8 mouse cellular contexts compared by ENCODE assay signal in genomic region chr3:93446128-93446755, GRCm38 (mm10). TPM values are rescaled to one million over a fixed set of nuclear protein-coding genes. Genes with fewer than 3 reads are reported as not detected.
A peak's percentile ranks its signal among the peaks of the same experiment; 100 is the strongest.
DNase-seq lines count a peak whose midpoint lies in the region; ATAC-seq and TF ChIP-seq lines count a peak whose summit lies in the region.

No protein-coding gene starts in this region.

- peak overlapping the region; percentile 89 for H3K4me3 ChIP-seq in megakaryocyte, embryonic 14.5 days (replicated peaks)
- peak overlapping the region; percentile 54 for H3K4me3 ChIP-seq in hindbrain, embryonic 11.5 days (ENCODE audit: low read depth, low read length)
- peak overlapping the region; percentile 66 for H3K4me3 ChIP-seq in midbrain, embryonic 10.5 days
- H3K4me3 ChIP-seq in small intestine, adult 2 months (ENCODE audit: low read depth, low read length): peak overlapping the region; percentile 64

- H3K4me2 ChIP-seq in hindbrain, embryonic 11.5 days (replicated peaks; ENCODE audit: low read depth, low read length): peak overlapping the region; percentile 75

- H3K9ac ChIP-seq in hindbrain, embryonic 11.5 days (ENCODE audit: low read depth, low read length): 0 out of 2 replicates have a peak overlapping the region, but pooled peaks have one; percentile 23

- TF ChIP-seq CTCF in small intestine, adult 2 months (IDR thresholded peaks at IDR 0.05; ENCODE audit: extremely low read depth, insufficient read length, insufficient replicate concordance, low read depth, low read length): no peak

- no peak for ATAC-seq in megakaryocyte, adult 5-6 weeks (ENCODE audit: poor library complexity, severe bottlenecking)
- ATAC-seq in hindbrain, embryonic 11.5 days (ENCODE audit: low FRiP score): no peak

- intact Hi-C loops in left cerebral cortex, postnatal 36 days (cut with DNase I): no loop called here

- DNase-seq in embryo, embryonic 9.5 days (ENCODE audit: extremely low spot score): peak; percentile 63
- peak; percentile 76 for DNase-seq in hindbrain, embryonic 11.5 days (ENCODE audit: low spot score)
- peak; percentile 8 to 11 for DNase-seq in left cerebral cortex, postnatal 36 days (ENCODE audit: low spot score in 2 of 2)
- peak; percentile 73 for DNase-seq in midbrain, embryonic 10.5 days (ENCODE audit: low spot score)
- DNase-seq in thymus, postnatal 36 days: no peak

- H3K9me3 ChIP-seq in megakaryocyte, embryonic 14.5 days: peaks cover 17% of the 10 kb centered on the region; the same call in 1 of the 2 replicates
- no peaks in the 10 kb centered on the region for H3K9me3 ChIP-seq in hindbrain, embryonic 11.5 days (ENCODE audit: control insufficient read depth, low read length)
- no peaks in the 10 kb centered on the region for H3K9me3 ChIP-seq in midbrain, embryonic 10.5 days (replicated peaks)

- peaks cover 65% of the 10 kb centered on the region for H3K27me3 ChIP-seq in megakaryocyte, embryonic 14.5 days (replicated peaks)
- peaks cover 32% of the 10 kb centered on the region for H3K27me3 ChIP-seq in hindbrain, embryonic 11.5 days (ENCODE audit: control insufficient read depth, insufficient read depth, low read length)
- H3K27me3 ChIP-seq in midbrain, embryonic 10.5 days (ENCODE audit: low read depth, poor library complexity, severe bottlenecking): peaks cover 92% of the 10 kb centered on the region
- peaks cover 38% of the 10 kb centered on the region for H3K27me3 ChIP-seq in small intestine, adult 2 months (ENCODE audit: control insufficient read depth, insufficient read depth, low read length)

- H3K36me3 ChIP-seq in megakaryocyte, embryonic 14.5 days (replicated peaks; ENCODE audit: low read length): no peaks in the 10 kb centered on the region
- no peaks in the 10 kb centered on the region for H3K36me3 ChIP-seq in hindbrain, embryonic 11.5 days (ENCODE audit: control insufficient read depth, insufficient read depth, low read length)
- H3K36me3 ChIP-seq in midbrain, embryonic 10.5 days: no peaks in the 10 kb centered on the region
- no peaks in the 10 kb centered on the region for H3K36me3 ChIP-seq in small intestine, adult 2 months (ENCODE audit: control insufficient read depth, insufficient read depth, low read length)

- no peak overlapping the region for H3K27ac ChIP-seq in hindbrain, embryonic 11.5 days (ENCODE audit: low read depth, low read length)
- no peak overlapping the region; the same call in 1 of the 2 replicates for H3K27ac ChIP-seq in midbrain, embryonic 10.5 days (replicated peaks)
- H3K27ac ChIP-seq in small intestine, adult 2 months (ENCODE audit: insufficient read depth, low read depth, low read length): no peak overlapping the region

- TF ChIP-seq POLR2A in small intestine, adult 2 months (IDR thresholded peaks at IDR 0.05; ENCODE audit: low read depth, low read length): no peak

- H3K4me1 ChIP-seq in megakaryocyte, embryonic 14.5 days: peaks cover 43% of the 10 kb centered on the region
- 0 out of 2 replicates have a peak, but pooled peaks cover 4% of the 10 kb centered on the region for H3K4me1 ChIP-seq in hindbrain, embryonic 11.5 days (replicated peaks; ENCODE audit: control insufficient read depth, insufficient read depth, low read length)
- H3K4me1 ChIP-seq in midbrain, embryonic 10.5 days: peaks cover 40% of the 10 kb centered on the region
- peaks cover 19% of the 10 kb centered on the region for H3K4me1 ChIP-seq in small intestine, adult 2 months (ENCODE audit: control insufficient read depth, insufficient read depth, insufficient read length, low read length)

- under 1% methylated on average over 54 of the region's 54 CpGs for WGBS in hindbrain, embryonic 11.5 days
- WGBS in midbrain, embryonic 10.5 days: 2% methylated on average over 54 of the region's 54 CpGs
- WGBS in small intestine, adult 2 months: under 1% methylated on average over 54 of the region's 54 CpGs

RNA-seq across cellular contexts. Expression of gene Tchh, which starts 4.1 kb away (rescaled TPM):
- polyA plus RNA-seq in megakaryocyte, embryonic 14.5 days (2012; ENCODE audit: insufficient read depth, low replicate concordance): not detected in 2 replicates
- total RNA-seq in megakaryocyte, adult 5-6 weeks (2015): 0.34 and 0.89 TPM in 2 replicates
- 0.57 and 0.77 TPM in 2 replicates for total RNA-seq in megakaryocyte, adult 5-6 weeks (2017)
- polyA plus RNA-seq in hindbrain, embryonic 11.5 days (2014; fragmentation: Nextera tagmentation; extraction: Ambion mirVana): 0.86 and 1.3 TPM in 2 replicates
- 1 to 10 TPM; 2.0 to 2.3 TPM for total RNA-seq in left cerebral cortex, postnatal 36 days (2021)
- 0.30 and 0.63 TPM in 2 replicates for polyA plus RNA-seq in midbrain, embryonic 10.5 days (2016; fragmentation: Nextera tagmentation; extraction: Ambion mirVana)
- 0.04 TPM in 1 of 2 replicates, not detected in the other for polyA plus RNA-seq in small intestine, adult 2 months (2012; rRNA removed)

RNA-seq across cellular contexts. Expression of gene Tchhl1, which starts 22.3 kb away (rescaled TPM):
- not detected in 2 replicates for polyA plus RNA-seq in megakaryocyte, embryonic 14.5 days (2012; ENCODE audit: insufficient read depth, low replicate concordance)
- total RNA-seq in megakaryocyte, adult 5-6 weeks (2015): not detected in 2 replicates
- total RNA-seq in megakaryocyte, adult 5-6 weeks (2017): not detected in 2 replicates
- not detected in 2 replicates for polyA plus RNA-seq in hindbrain, embryonic 11.5 days (2014; fragmentation: Nextera tagmentation; extraction: Ambion mirVana)
- not detected for total RNA-seq in left cerebral cortex, postnatal 36 days (2021)
- not detected in 2 replicates for polyA plus RNA-seq in midbrain, embryonic 10.5 days (2016; fragmentation: Nextera tagmentation; extraction: Ambion mirVana)
- polyA plus RNA-seq in small intestine, adult 2 months (2012; rRNA removed): not detected in 2 replicates

RNA-seq across cellular contexts. Expression of gene Rptn, which starts 52.7 kb away (rescaled TPM):
- not detected in 2 replicates for polyA plus RNA-seq in megakaryocyte, embryonic 14.5 days (2012; ENCODE audit: insufficient read depth, low replicate concordance)
- total RNA-seq in megakaryocyte, adult 5-6 weeks (2015): not detected in 2 replicates
- total RNA-seq in megakaryocyte, adult 5-6 weeks (2017): not detected in 2 replicates
- polyA plus RNA-seq in hindbrain, embryonic 11.5 days (2014; fragmentation: Nextera tagmentation; extraction: Ambion mirVana): not detected in 2 replicates
- total RNA-seq in left cerebral cortex, postnatal 36 days (2021): not detected
- not detected in 2 replicates for polyA plus RNA-seq in midbrain, embryonic 10.5 days (2016; fragmentation: Nextera tagmentation; extraction: Ambion mirVana)
- not detected in 2 replicates for polyA plus RNA-seq in small intestine, adult 2 months (2012; rRNA removed)

Comparison
In these comparisons a context has a peak if more than half of its experiments do, and no peak if none do; other contexts are left out.
1. DNase-seq: peak in embryo, embryonic 9.5 days (single experiment), hindbrain, embryonic 11.5 days (single experiment), left cerebral cortex, postnatal 36 days (2 of 2) and midbrain, embryonic 10.5 days (single experiment); none in thymus, postnatal 36 days (0 of 2).
2. Peak in every context shown above with its lines, with median percentiles within 50 percentile points of each other: H3K4me3 ChIP-seq.